Mouse (Mus musculus) kidney, adult 2 months (tissue): Measurements from ENCODE around the gene 4930402K13Rik.

Experiments
- CTCF ChIP-seq: fragments of 200-500 bp; conservative IDR thresholded peaks from 2 replicates; pipeline ENCODE4 v1.5.1; 2011; ENCODE audit warnings: low read depth, mild to moderate bottlenecking, control low read depth, low read length, moderate library complexity, mixed read lengths; ENCODE audit not compliant: insufficient read depth, insufficient read length
- POLR2A ChIP-seq: fragments of 200-500 bp; IDR thresholded peaks from one replicate; pipeline ENCODE4 v1.6.1; 2011; ENCODE audit warnings: low read depth, low read length, control low read depth

- TF ChIP-seq CTCF: no peak
- TF ChIP-seq POLR2A: no peak
Observed at GRCm38 (mm10) chrX:9139290-9139948, 35.1 kb downstream of the 4930402K13Rik start.
